Mouse (Mus musculus): Measurements from ENCODE around the gene Sec11a.

GRCm38 (mm10) chr7:80912496-80912895 is 35.1 kb downstream of the Sec11a start:
- TF ChIP-seq TAL1 (IDR thresholded peaks at IDR 0.05; ENCODE audit: low read length) (no peak), GATA1 (IDR thresholded peaks at IDR 0.05; ENCODE audit: low read length) (no peak)

Data from erythroblast, embryonic 14.5 days (primary cell).